Mouse (Mus musculus): ENCODE measurements at regions not wholly inside any gene's neighbourhood (a gene's known extent, or its start where the extent isn't known, plus 50 kb on each side); places are given as distances from the start of the nearest gene placed in this dataset.
A peak's percentile ranks its signal among the peaks of the same experiment; 100 is the strongest.

DNA sequence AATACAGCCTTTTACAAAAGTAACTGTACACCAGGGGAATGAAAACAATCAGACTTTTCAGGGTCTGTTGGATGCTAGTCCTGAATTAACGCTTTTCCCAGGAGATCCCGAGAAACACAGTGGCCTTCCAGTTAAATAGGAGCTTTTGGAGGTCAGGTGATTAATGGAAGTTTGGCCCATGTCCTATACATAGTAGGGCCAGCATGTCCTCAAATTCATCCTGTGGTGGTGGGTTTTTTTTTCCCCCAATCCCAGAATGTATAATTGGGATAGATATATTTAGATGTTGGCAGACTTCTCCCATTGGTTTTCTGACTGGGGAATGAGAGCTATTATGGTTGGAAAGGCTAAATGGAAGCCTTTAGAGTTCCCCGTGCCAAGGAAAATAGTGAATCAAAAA, 77.6 kb downstream of the Cd200 start:
- DNase-seq (ENCODE audit: low spot score): no peak

DNA sequence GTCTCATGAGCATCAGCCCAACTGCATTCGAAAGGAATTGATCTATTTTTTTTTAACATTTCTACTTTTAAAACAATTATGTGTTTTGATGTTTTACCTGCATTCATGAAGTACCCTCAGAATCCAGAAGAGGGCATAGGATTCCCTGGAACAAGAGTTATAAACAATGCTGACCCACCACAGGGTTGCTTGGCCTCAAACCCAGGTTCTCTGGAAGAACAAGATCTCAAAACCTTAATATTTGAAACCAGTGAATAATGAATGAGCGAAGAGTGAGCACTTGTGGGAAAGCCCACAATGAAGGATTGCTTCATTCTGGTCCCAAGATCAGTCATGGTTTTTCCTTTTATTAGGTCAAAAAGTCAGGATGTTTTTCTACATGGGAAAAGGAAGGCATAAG, 78.6 kb downstream of the Cd200 start:
- no peak for DNase-seq (ENCODE audit: low spot score)

DNA sequence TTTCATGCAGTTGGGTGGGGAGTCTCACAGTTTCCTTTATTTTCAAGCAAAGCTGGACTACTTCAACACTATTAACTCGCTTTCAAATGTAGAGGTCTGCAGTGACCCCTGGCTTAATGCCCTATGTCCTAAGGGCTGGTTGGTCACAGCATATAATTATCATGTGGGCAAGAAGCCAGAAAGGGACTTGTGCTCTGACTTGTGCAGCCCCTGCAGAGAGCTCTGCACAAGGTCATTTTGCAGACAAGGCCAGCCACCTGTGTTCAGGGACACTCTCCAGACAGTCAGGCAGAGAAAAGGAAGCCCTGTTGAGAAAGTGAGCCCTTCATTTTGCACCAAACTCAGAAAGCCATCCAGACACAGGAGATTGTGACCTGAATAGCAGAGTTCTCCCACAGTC, 79.1 kb downstream of the Cd200 start:
- peak; percentile 55 for DNase-seq (ENCODE audit: low spot score)

DNA sequence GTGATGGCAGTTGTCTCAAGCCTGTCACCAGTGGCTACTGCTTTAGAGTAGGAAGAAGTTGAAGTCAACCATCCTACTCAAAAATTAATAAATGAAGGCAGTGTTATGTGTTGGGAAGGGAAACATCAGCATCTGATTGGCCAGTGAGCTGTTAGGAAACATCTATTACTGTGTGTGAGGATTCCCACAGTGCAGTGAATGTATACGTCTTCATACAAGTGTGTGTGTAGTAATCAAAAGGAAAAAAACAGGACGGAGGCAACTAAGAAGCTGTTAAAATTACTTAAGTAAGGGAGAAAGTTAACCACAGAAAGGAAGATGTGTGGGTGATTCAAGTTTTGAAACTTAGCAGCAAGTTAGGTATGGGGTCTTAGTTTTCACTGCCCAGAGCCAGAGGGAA, 81.8 kb downstream of the Cd200 start:
- no peak for DNase-seq (ENCODE audit: low spot score)

DNA sequence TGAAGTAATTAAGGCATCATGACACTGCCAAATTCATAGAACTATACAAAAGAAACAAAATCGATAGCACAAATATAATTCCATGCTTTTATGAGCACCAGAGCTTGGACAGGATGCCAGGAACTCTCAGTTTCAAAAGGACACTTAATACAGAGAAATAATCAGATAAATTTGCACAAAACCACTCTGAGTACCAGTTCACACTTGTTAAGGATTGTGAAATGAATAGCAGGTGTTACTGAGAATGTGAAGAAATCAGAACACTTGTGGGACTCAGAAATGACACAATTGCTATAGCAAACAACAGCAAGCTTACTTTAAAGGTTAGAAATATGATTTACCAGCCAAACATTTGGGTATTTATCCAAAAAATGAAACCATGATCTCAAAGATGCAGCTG, 87.4 kb downstream of the Btla start:
- no peak for DNase-seq (ENCODE audit: low spot score)
